ENCODE assay signal across 9 mouse cellular contexts in genomic region chr13:23270321-23271101, GRCm38 (mm10). TPM values are rescaled to one million over a fixed set of nuclear protein-coding genes. Genes with fewer than 3 reads are reported as not detected.
DNase-seq lines count a peak whose midpoint lies in the region; ATAC-seq lines count a peak whose summit lies in the region.
"Had no signal": no experiment of that assay in that cellular context is flagged by ENCODE, and none has a peak within 500 bp of the region (broad histone marks: within the 10 kb centered on the region; RNA-seq: fewer than 3 reads in every experiment).

No protein-coding gene starts in this region.

- H3K27ac ChIP-seq in kidney, embryonic 15.5 days = no peak overlapping the region
- peak overlapping the region; percentile 77 for H3K27ac ChIP-seq in hindbrain, embryonic 15.5 days (replicated peaks)

- H3K36me3 ChIP-seq in kidney, embryonic 15.5 days = no peaks in the 10 kb centered on the region
- no peaks in the 10 kb centered on the region for H3K36me3 ChIP-seq in hindbrain, embryonic 15.5 days

- 0 out of 2 replicates have a peak, but pooled peaks cover 6% of the 10 kb centered on the region for H3K27me3 ChIP-seq in kidney, embryonic 15.5 days
- H3K27me3 ChIP-seq in hindbrain, embryonic 15.5 days = no peaks in the 10 kb centered on the region

- no peaks in the 10 kb centered on the region for H3K9me3 ChIP-seq in kidney, embryonic 15.5 days (replicated peaks)
- no peaks in the 10 kb centered on the region for H3K9me3 ChIP-seq in hindbrain, embryonic 15.5 days

- DNase-seq in kidney, adult 9 months = no peak
- DNase-seq in embryo, embryonic 11 days = peak; percentile 84
- DNase-seq in liver = peak; percentile 65
- DNase-seq in right cerebral cortex, postnatal 10 days (ENCODE audit: low spot score in 2 of 2) = peak; percentile 83 to 86
- no peak for DNase-seq in urinary bladder, adult 2 months (ENCODE audit: low spot score)

- H3K4me2 ChIP-seq in kidney, embryonic 15.5 days = peak overlapping the region; percentile 56
- peak overlapping the region; percentile 54 for H3K4me2 ChIP-seq in hindbrain, embryonic 15.5 days

- peaks cover 10% of the 10 kb centered on the region for H3K4me1 ChIP-seq in kidney, embryonic 15.5 days
- H3K4me1 ChIP-seq in hindbrain, embryonic 15.5 days (replicated peaks) = 0 out of 2 replicates have a peak, but pooled peaks cover 4% of the 10 kb centered on the region

- H3K4me3 ChIP-seq in kidney, embryonic 15.5 days (replicated peaks) = peak overlapping the region; percentile 35
- peak overlapping the region; percentile 47 for H3K4me3 ChIP-seq in hindbrain, embryonic 15.5 days

- no peak overlapping the region for H3K9ac ChIP-seq in kidney, embryonic 15.5 days
- H3K9ac ChIP-seq in hindbrain, embryonic 15.5 days = peak overlapping the region; percentile 45

- peak; percentile 87 for ATAC-seq in kidney, embryonic 15.5 days (replicated peaks; ENCODE audit: low FRiP score)
- peak; percentile 97 for ATAC-seq in hindbrain, embryonic 15.5 days (ENCODE audit: low FRiP score, low read depth)
- no peak for ATAC-seq in inflammation-experienced regulatory T-cells, adult 6 months

- 2% methylated on average over 34 of the region's 34 CpGs for WGBS in kidney, embryonic 15.5 days
- WGBS in hindbrain, embryonic 15.5 days = 3% methylated on average over 34 of the region's 34 CpGs

RNA-seq across cellular contexts. Expression of gene Vmn1r223, which starts 23.6 kb away (rescaled TPM):
- not detected in 2 replicates for polyA plus RNA-seq in kidney, embryonic 15.5 days (2015; fragmentation: Nextera tagmentation; extraction: Ambion mirVana)
- not detected in 2 replicates for polyA plus RNA-seq in hindbrain, embryonic 15.5 days (2015; fragmentation: Nextera tagmentation; extraction: Ambion mirVana)
- polyA plus RNA-seq in inflammation-experienced regulatory T-cells, adult 6 months (2017; shearing (Covaris generic)) = not detected
- polyA plus RNA-seq in urinary bladder, adult 2 months (2012; rRNA removed) = not detected in 2 replicates
- polyA plus RNA-seq: spleen, adult 2 months had no signal

RNA-seq across cellular contexts. Expression of gene Vmn1r222, which starts 34.8 kb away (rescaled TPM):
- not detected in 2 replicates for polyA plus RNA-seq in kidney, embryonic 15.5 days (2015; fragmentation: Nextera tagmentation; extraction: Ambion mirVana)
- polyA plus RNA-seq in hindbrain, embryonic 15.5 days (2015; fragmentation: Nextera tagmentation; extraction: Ambion mirVana) = not detected in 2 replicates
- not detected for polyA plus RNA-seq in inflammation-experienced regulatory T-cells, adult 6 months (2017; shearing (Covaris generic))
- polyA plus RNA-seq in urinary bladder, adult 2 months (2012; rRNA removed) = not detected in 2 replicates
- polyA plus RNA-seq: spleen, adult 2 months had no signal

RNA-seq across cellular contexts. Expression of gene Vmn1r221, which starts 56.6 kb away (rescaled TPM):
- polyA plus RNA-seq in kidney, embryonic 15.5 days (2015; fragmentation: Nextera tagmentation; extraction: Ambion mirVana) = not detected in 2 replicates
- polyA plus RNA-seq in hindbrain, embryonic 15.5 days (2015; fragmentation: Nextera tagmentation; extraction: Ambion mirVana) = not detected in 2 replicates
- not detected for polyA plus RNA-seq in inflammation-experienced regulatory T-cells, adult 6 months (2017; shearing (Covaris generic))
- not detected in 2 replicates for polyA plus RNA-seq in urinary bladder, adult 2 months (2012; rRNA removed)
- polyA plus RNA-seq: spleen, adult 2 months had no signal

Comparison
In these comparisons a context has a peak if more than half of its experiments do, and no peak if none do; other contexts are left out.
1. DNase-seq: peak in embryo, embryonic 11 days (single experiment), liver (single experiment) and right cerebral cortex, postnatal 10 days (2 of 2); none in kidney, adult 9 months (single experiment) and urinary bladder, adult 2 months (single experiment).